Mouse (Mus musculus) liver, embryonic 16.5 days (tissue): Measurements from ENCODE around the gene Tert. TPM values are rescaled to one million over a fixed set of nuclear protein-coding genes. Genes with fewer than 3 reads are reported as not detected.

ENCODE experiments used
- ATAC-seq: fragments of 200-750 bp; cut with Nextera tagmentation; 2 replicates; pipeline ENCODE4 v1.8.0; 2017; ENCODE audit warnings: low read depth, mild to moderate bottlenecking, moderate number of reproducible peaks, moderate library complexity
- H3K27ac ChIP-seq: fragments of 300-500 bp; sonication (generic); 2 replicates; pipeline ENCODE4 v1.5.1; 2014; ENCODE audit warnings: mild to moderate bottlenecking, low read length
- H3K27me3 ChIP-seq: fragments of 300-500 bp; sonication (generic); 2 replicates; pipeline ENCODE4 v1.6.1; 2014; ENCODE audit warnings: low read depth, low read length, mixed read lengths; ENCODE audit not compliant: control insufficient read depth, insufficient read depth
- H3K36me3 ChIP-seq: fragments of 300-500 bp; sonication (generic); 2 replicates; pipeline ENCODE4 v1.6.1; 2014; ENCODE audit warnings: mild to moderate bottlenecking; ENCODE audit not compliant: control insufficient read depth, insufficient read depth
- H3K4me1 ChIP-seq: fragments of 300-500 bp; sonication (generic); 2 replicates; pipeline ENCODE4 v1.6.1; 2014; ENCODE audit warnings: low read depth, low read length, mixed read lengths; ENCODE audit not compliant: control insufficient read depth
- H3K4me2 ChIP-seq: fragments of 300-500 bp; sonication (generic); 2 replicates; pipeline ENCODE4 v1.6.1; 2014; ENCODE audit warnings: low read depth, low read length, mixed read lengths
- H3K4me3 ChIP-seq: fragments of 300-500 bp; sonication (generic); 2 replicates; pipeline ENCODE4 v1.5.1; 2014; ENCODE audit warnings: low read depth, mild to moderate bottlenecking, low read length
- H3K9ac ChIP-seq: fragments of 300-500 bp; sonication (generic); 2 replicates; pipeline ENCODE4 v1.6.1; 2014; ENCODE audit warnings: low read depth, low read length
- H3K9me3 ChIP-seq: fragments of 300-500 bp; sonication (generic); replicated peaks from 2 replicates; pipeline ENCODE4 v1.6.1; 2016; ENCODE audit warnings: low read length; ENCODE audit not compliant: control insufficient read depth
- WGBS: fragments of 180-500 bp; shearing (Covaris S2); extraction: QIAGEN DNeasy Blood & Tissue Kit; methylation state at CpG from one replicate; pipeline ENCODE4 v1.1.7; 2014; ENCODE audit not compliant: insufficient replicate concordance; 5-methylcytosine and 5-hydroxymethylcytosine counted together
- polyA plus RNA-seq: library from polyadenylated mRNA; unstranded; fragments of >200 nt; fragmentation: Nextera tagmentation; extraction: Ambion mirVana; gene quantifications from 2 replicates; pipeline ENCODE4 v1.2.1, GENCODE M21; 2015

Gene Tert
- polyA plus RNA-seq, 1 experiment from 2014 or later = 2.2 TPM

- peak overlapping the region; percentile 78 for H3K27ac ChIP-seq
- H3K4me3 ChIP-seq = peak overlapping the region; percentile 88
- H3K9me3 ChIP-seq = no peaks in the 10 kb centered on the region
- H3K4me1 ChIP-seq = peaks cover 13% of the 10 kb centered on the region
- H3K9ac ChIP-seq = peak overlapping the region; percentile 80
- H3K27me3 ChIP-seq = no peaks in the 10 kb centered on the region
- H3K4me2 ChIP-seq = peak overlapping the region; percentile 93
- peak; percentile 54 for ATAC-seq
- under 1% methylated on average over 39 of the region's 39 CpGs for WGBS
- H3K36me3 ChIP-seq = peaks cover 16% of the 10 kb centered on the region
These were observed 22.4 kb upstream of the Tert start for GRCm38 (mm10) chr13:73604156-73604957.

DNA sequence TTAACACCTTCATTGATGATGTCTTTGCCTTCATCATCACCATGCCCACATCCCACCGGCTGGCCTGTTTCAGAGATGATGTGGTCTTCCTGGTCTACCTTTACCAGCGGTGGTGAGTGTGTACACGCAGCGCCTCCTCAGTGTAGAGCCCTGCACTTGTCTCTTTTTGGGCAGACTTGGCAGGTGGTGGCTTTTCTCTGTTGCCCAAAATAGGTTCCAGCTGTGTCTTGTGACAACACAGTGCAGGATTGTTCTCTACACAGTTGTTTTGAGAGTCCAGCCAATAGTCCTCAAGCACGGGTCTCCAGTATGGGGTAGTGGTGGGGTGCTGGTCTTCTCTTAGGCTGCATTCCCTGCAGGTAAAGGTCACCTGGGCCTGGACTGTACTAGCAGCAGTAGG is 8.3 kb upstream of the Tert start:
- whole genome bisulfite sequencing = 77% methylated on average over 5 of the region's 5 CpGs
- Histone ChIP-seq H3K27me3 (no peaks in the 10 kb centered on the region), H3K9ac (no peak overlapping the region), H3K9me3 (no peaks in the 10 kb centered on the region), H3K4me3 (no peak overlapping the region), H3K27ac (no peak overlapping the region), H3K4me2 (no peak overlapping the region), H3K4me1 (no peaks in the 10 kb centered on the region), H3K36me3 (peaks cover 28% of the 10 kb centered on the region)
- no peak for ATAC-seq

DNA sequence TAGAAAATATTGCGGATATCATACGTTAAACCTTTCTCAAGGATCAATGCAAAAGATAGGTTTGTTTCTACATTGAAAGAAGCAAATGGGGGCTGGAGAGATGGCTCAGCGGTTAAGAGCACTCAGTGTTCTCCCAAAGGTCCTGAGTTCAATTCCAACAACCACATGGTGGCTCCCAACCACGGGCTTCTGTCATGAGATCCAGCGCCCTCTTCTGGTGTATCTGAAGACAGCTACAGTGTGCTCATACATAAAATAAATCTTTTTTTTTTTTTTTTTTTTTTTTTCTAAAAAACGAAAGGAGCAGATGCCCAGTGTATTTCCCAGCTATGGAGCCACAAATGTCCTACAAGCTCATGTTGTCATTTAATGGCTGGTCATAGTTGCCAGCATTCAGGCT is 6.1 kb upstream of the Tert start:
- H3K9me3 ChIP-seq = no peaks in the 10 kb centered on the region
- H3K27ac ChIP-seq = no peak overlapping the region
- H3K4me3 ChIP-seq = no peak overlapping the region
- no peak for ATAC-seq
- 53% methylated on average over 6 of the region's 6 CpGs for WGBS
- peaks cover 23% of the 10 kb centered on the region for H3K36me3 ChIP-seq
- no peak overlapping the region for H3K9ac ChIP-seq
- H3K4me2 ChIP-seq = no peak overlapping the region
- no peaks in the 10 kb centered on the region; the same call in 1 of the 2 replicates for H3K4me1 ChIP-seq
- H3K27me3 ChIP-seq = no peaks in the 10 kb centered on the region

GRCm38 (mm10) chr13:73626410-73626744 is 334 bp upstream of the Tert start:
- H3K36me3 ChIP-seq = no peaks in the 10 kb centered on the region
- peak overlapping the region; percentile 53 for H3K4me2 ChIP-seq
- peak overlapping the region; percentile 55 for H3K4me3 ChIP-seq
- peak overlapping the region; percentile 57 for H3K27ac ChIP-seq
- H3K4me1 ChIP-seq = no peaks in the 10 kb centered on the region; the same call in none of the 2 replicates
- ATAC-seq = no peak
- no peak overlapping the region for H3K9ac ChIP-seq
- H3K9me3 ChIP-seq = no peaks in the 10 kb centered on the region
- H3K27me3 ChIP-seq = no peaks in the 10 kb centered on the region
- 33% methylated on average over 6 of the region's 6 CpGs for WGBS

- Histone ChIP-seq H3K36me3 (no peaks in the 10 kb centered on the region), H3K4me1 (no peaks in the 10 kb centered on the region; the same call in none of the 2 replicates), H3K4me3 (no peak overlapping the region), H3K9ac (no peak overlapping the region), H3K4me2 (no peak overlapping the region), H3K9me3 (no peaks in the 10 kb centered on the region), H3K27ac (no peak overlapping the region), H3K27me3 (no peaks in the 10 kb centered on the region)
- no peak for ATAC-seq
- WGBS = 51% methylated on average over 11 of the region's 11 CpGs
These were observed 1.9 kb downstream of the Tert start for GRCm38 (mm10) chr13:73628586-73629113.

- ATAC-seq = no peak
- H3K27ac ChIP-seq = no peak overlapping the region
- WGBS = 79% methylated on average over 3 of the region's 3 CpGs
- H3K27me3 ChIP-seq = no peaks in the 10 kb centered on the region
- H3K4me3 ChIP-seq = no peak overlapping the region
- no peak overlapping the region for H3K9ac ChIP-seq
- H3K36me3 ChIP-seq = no peaks in the 10 kb centered on the region
- no peak overlapping the region for H3K4me2 ChIP-seq
- no peaks in the 10 kb centered on the region for H3K9me3 ChIP-seq
- no peaks in the 10 kb centered on the region; the same call in 1 of the 2 replicates for H3K4me1 ChIP-seq
These were observed 5.1 kb downstream of the Tert start for GRCm38 (mm10) chr13:73631837-73632236.

DNA sequence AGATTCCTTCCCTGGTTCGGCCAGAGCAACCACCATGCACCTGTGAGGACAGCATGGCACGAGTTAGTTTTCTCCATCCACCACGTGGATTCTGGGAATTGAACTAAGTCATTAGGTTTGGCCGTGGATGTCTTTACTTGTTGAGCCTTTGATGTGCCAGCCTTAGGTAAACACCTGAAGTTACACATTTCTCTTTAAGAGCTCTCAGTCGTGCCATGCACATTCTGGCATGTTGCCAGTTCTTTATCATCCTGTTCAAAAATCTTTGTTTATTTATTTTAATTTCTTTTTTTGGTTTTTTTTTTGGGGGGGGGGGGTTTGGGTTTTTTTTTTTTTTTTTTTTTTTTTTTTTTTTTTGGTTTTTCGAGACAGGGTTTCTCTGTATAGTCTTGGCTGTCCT is 11.1 kb downstream of the Tert start:
- no peak overlapping the region for H3K9ac ChIP-seq
- no peak overlapping the region for H3K4me2 ChIP-seq
- H3K4me1 ChIP-seq = no peaks in the 10 kb centered on the region
- no peaks in the 10 kb centered on the region for H3K27me3 ChIP-seq
- no peaks in the 10 kb centered on the region for H3K36me3 ChIP-seq
- 54% methylated on average over 5 of the region's 6 CpGs for WGBS
- no peak for ATAC-seq
- no peaks in the 10 kb centered on the region for H3K9me3 ChIP-seq
- H3K4me3 ChIP-seq = no peak overlapping the region
- H3K27ac ChIP-seq = no peak overlapping the region

- Histone ChIP-seq H3K27ac (no peak overlapping the region), H3K27me3 (no peaks in the 10 kb centered on the region), H3K4me2 (no peak overlapping the region), H3K9ac (no peak overlapping the region), H3K4me1 (no peaks in the 10 kb centered on the region), H3K36me3 (no peaks in the 10 kb centered on the region), H3K9me3 (no peaks in the 10 kb centered on the region), H3K4me3 (no peak overlapping the region)
- WGBS = 73% methylated on average over 4 of the region's 4 CpGs
- no peak for ATAC-seq
These were observed 14.6 kb downstream of the Tert start for GRCm38 (mm10) chr13:73641296-73641695.

DNA sequence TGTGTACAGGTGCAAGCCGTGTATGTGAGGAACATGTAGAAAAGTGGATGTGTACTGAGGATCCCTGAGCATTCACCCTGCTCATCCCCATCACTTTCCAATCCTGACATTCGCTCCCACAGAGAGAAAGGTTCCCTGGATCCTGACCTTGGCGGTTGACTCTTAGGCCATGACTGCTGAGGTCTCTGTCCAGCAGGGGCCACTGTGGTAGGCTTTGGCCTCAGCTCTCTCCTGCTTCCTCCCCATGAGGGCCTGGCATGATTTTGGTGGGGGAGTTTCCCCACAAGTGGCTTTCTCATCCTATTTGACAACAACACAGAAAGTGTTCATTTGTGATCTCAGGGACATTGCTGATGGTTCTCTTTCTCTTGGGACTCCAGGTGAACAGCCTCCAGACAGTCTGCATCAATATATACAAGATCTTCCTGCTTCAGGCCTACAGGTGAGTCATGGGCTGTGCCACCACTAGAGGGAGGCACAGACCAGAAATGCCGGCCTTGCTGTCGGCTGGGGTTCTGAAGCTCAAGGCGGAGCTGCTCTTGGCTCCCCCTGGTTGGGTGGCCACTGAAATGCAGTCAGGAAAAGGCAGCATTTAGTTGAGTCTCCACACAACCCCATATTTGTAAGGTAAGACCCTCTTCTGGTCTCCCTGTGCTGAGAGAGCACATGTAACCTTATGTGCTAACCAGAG is 19.8 kb downstream of the Tert start:
- ATAC-seq = peak; percentile 39; the same call in 1 of the 2 replicates
- Histone ChIP-seq H3K9ac (no peak overlapping the region), H3K27me3 (no peaks in the 10 kb centered on the region), H3K27ac (no peak overlapping the region), H3K4me1 (no peaks in the 10 kb centered on the region), H3K4me3 (no peak overlapping the region), H3K9me3 (no peaks in the 10 kb centered on the region), H3K36me3 (no peaks in the 10 kb centered on the region), H3K4me2 (no peak overlapping the region)
- 33% methylated on average over 6 of the region's 6 CpGs for WGBS
